Mouse (Mus musculus) hindbrain, embryonic 16.5 days (tissue): ENCODE results near the gene Gchfr. TPM values are rescaled to one million over a fixed set of nuclear protein-coding genes. Genes with fewer than 3 reads are reported as not detected.
A peak's percentile ranks its signal among the peaks of the same experiment; 100 is the strongest.

Source experiments
- ATAC-seq: fragments of 200-750 bp; cut with Nextera tagmentation; 2 replicates; pipeline ENCODE4 v1.8.0; 2017; ENCODE audit warnings: moderate TSS enrichment, moderate library complexity
- H3K27ac ChIP-seq: fragments of 300-500 bp; sonication (generic); 2 replicates; pipeline ENCODE4 v1.5.1; 2014; ENCODE audit warnings: low read depth, mild to moderate bottlenecking, control low read depth, low read length, moderate library complexity
- H3K27me3 ChIP-seq: fragments of 300-500 bp; sonication (generic); replicated peaks from 2 replicates; pipeline ENCODE4 v1.6.1; 2014; ENCODE audit warnings: low read length; ENCODE audit not compliant: control insufficient read depth, insufficient read depth
- H3K36me3 ChIP-seq: fragments of 300-500 bp; sonication (generic); 2 replicates; pipeline ENCODE4 v1.6.1; 2014; ENCODE audit warnings: mild to moderate bottlenecking, low read length, moderate library complexity, mixed read lengths; ENCODE audit not compliant: control insufficient read depth, insufficient read depth
- H3K4me1 ChIP-seq: fragments of 300-500 bp; sonication (generic); 2 replicates; pipeline ENCODE4 v1.6.1; 2014; ENCODE audit warnings: low read depth, low read length; ENCODE audit not compliant: control insufficient read depth, insufficient read depth
- H3K4me2 ChIP-seq: fragments of 300-500 bp; sonication (generic); 2 replicates; pipeline ENCODE4 v1.6.1; 2014; ENCODE audit warnings: mild to moderate bottlenecking, low read length, control low read depth, moderate library complexity
- H3K4me3 ChIP-seq: fragments of 300-500 bp; sonication (generic); 2 replicates; pipeline ENCODE4 v1.5.1; 2014; ENCODE audit warnings: mild to moderate bottlenecking, low read length, control low read depth, moderate library complexity
- H3K9ac ChIP-seq: fragments of 300-500 bp; sonication (generic); 2 replicates; pipeline ENCODE4 v1.6.1; 2014; ENCODE audit warnings: low read depth, mild to moderate bottlenecking, control low read depth, low read length, moderate library complexity
- H3K9me3 ChIP-seq: fragments of 300-500 bp; sonication (generic); 2 replicates; pipeline ENCODE4 v1.6.1; 2014; ENCODE audit warnings: mild to moderate bottlenecking, low read length, moderate library complexity; ENCODE audit not compliant: control insufficient read depth
- WGBS: fragments of 180-500 bp; shearing (Covaris S2); extraction: QIAGEN DNeasy Blood & Tissue Kit; methylation state at CpG from one replicate; pipeline ENCODE4 v1.1.7; 2014; 5-methylcytosine and 5-hydroxymethylcytosine counted together
- polyA plus RNA-seq: library from polyadenylated mRNA; unstranded; fragments of >200 nt; fragmentation: Nextera tagmentation; extraction: Ambion mirVana; gene quantifications from 2 replicates; pipeline ENCODE4 v1.2.1, GENCODE M21; 2015

Gene Gchfr
- 10.9 and 16.2 TPM in 2 replicates for polyA plus RNA-seq

DNA sequence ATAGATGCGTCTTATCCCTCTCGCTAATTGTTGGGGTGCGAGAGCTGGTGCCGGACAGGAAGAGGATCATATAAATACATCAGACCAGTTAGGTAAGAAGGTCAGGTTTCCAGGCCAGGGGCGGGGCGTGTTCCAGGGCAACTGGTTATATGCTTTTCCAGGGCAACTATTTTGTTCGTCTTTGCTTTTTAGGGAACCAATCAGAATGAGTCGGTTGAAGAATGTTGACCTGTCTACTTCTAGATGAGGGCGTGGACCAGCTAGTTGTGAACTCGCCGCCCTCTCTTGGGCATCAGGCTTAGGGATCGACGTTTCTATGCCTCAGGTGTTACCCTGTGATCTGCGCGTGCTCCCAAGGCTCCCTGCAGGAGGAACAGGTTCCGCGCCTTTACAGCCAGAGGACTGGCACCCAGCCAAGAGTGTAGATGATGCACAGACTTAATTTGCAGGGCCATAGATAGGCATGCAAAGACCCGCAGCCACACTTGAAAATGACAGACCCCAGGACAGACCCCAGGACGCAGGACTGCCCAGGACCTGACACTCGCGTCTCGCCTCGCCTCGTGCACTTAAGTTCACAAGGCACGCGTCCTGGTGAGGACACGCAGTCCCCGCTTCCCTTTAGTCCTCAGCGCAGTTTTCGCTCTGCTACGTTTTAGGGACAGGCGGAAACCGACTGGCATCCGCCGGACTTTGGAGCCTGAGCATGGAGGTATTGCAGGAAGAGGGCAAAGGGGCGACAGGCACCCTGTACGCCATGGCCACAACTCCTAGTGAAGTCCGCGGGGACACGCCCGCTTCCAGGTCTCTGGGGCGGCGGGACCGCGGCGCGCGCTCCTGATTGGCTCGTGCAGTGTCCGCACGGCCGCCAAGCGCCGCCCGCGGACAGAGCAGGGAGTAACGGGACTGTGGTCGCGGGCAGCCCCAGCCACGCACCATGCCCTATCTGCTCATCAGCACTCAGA is at the start of gene Gchfr:
Gene Gchfr (plus strand): TSS at position 873 of the 965 bp plus-strand sequence.
- Histone ChIP-seq H3K4me3 (peak within 1 kb of the TSS; percentile 57), H3K9me3 (no peaks in the 10 kb centered on the region), H3K4me1 (peaks cover 8% of the 10 kb centered on the region), H3K36me3 (no peaks in the 10 kb centered on the region), H3K27ac (no peak within 1 kb of the TSS), H3K9ac (peak within 1 kb of the TSS; percentile 39), H3K4me2 (peak within 1 kb of the TSS; percentile 98), H3K27me3 (peaks cover 4% of the 10 kb centered on the region)
- WGBS = under 1% methylated on average over 57 of the region's 60 CpGs
- ATAC-seq = peak; percentile 81

DNA sequence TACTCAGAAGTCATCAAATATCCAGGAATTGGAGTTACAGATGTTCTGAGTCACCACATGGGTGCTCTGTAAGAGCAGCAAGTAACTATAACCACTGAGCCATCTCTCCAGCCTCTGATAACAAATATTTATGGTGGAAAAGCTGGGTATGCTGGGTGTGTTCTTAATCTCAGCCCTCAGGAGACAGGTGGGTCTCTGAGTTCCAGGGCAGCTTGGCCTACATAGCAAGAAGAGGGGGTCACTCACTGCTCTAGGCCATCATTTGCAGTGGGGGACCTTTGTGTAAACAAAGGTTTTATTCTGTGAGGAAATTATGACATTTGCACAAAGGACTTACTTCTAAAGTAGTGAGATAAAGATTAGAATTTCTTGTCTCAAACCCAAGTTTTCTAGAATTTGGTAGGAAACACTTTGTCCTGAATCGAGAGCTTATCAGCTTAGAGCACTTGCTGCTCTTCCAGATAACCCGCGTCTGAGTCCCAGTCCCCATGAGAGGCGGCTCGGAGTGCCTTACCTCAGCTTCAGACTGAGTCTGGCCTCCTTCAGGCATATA is 31.2 kb upstream of the Gchfr start:
- Histone ChIP-seq H3K27ac (no peak overlapping the region), H3K27me3 (no peaks in the 10 kb centered on the region), H3K36me3 (peaks cover 29% of the 10 kb centered on the region), H3K9ac (no peak overlapping the region), H3K4me1 (no peaks in the 10 kb centered on the region), H3K4me3 (no peak overlapping the region), H3K4me2 (no peak overlapping the region), H3K9me3 (no peaks in the 10 kb centered on the region)
- no peak for ATAC-seq
- WGBS = 88% methylated on average over 5 of the region's 5 CpGs

DNA sequence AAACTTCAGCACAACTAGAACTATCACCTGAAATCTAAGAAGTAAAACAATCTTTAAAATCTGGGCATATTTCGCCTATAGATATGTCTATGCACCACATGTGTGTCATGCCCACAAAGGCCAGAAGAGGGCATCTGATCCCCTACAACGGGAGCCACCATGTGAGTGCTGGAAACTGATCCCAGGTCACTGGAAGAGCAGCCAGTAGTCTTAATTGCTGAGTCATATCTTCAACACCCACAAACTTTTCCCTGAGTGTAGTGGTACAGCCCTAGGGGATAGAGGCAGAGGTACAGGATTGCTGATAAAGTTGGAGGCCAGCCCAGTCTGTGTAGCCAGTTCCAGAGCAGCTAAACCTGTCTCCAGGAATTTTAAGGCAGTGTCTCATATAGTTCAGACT is 22.4 kb upstream of the Gchfr start:
- Histone ChIP-seq H3K9ac (no peak overlapping the region), H3K36me3 (peaks cover 47% of the 10 kb centered on the region), H3K4me1 (no peaks in the 10 kb centered on the region), H3K27ac (no peak overlapping the region), H3K27me3 (no peaks in the 10 kb centered on the region), H3K4me3 (no peak overlapping the region), H3K9me3 (no peaks in the 10 kb centered on the region), H3K4me2 (no peak overlapping the region)
- no peak for ATAC-seq
- 86% methylated on average over 2 of the region's 2 CpGs for WGBS

DNA sequence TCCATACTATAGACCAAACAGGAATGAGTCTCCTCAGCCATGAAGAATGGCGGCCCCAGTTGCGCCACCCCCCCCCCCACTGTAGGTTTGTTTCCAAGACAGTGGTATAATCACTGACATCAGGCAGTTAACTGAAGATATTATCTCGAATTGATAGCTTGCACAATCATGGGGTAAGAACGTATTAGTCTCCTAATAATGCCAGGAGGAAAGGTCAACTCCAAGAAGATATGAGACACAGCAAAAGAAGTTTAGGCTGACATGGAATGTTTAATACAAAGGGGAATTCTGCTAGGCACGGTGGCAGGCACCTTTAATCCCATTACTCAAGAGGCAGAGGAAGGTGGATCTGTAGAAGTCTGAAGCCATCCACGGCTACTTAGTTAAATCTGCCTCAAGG is 21.1 kb upstream of the Gchfr start:
- no peaks in the 10 kb centered on the region for H3K27me3 ChIP-seq
- 93% methylated on average over 6 of the region's 6 CpGs for WGBS
- no peak for ATAC-seq
- no peak overlapping the region for H3K27ac ChIP-seq
- H3K9me3 ChIP-seq = no peaks in the 10 kb centered on the region
- H3K9ac ChIP-seq = no peak overlapping the region
- peaks cover 49% of the 10 kb centered on the region for H3K36me3 ChIP-seq
- no peak overlapping the region for H3K4me2 ChIP-seq
- no peak overlapping the region for H3K4me3 ChIP-seq
- no peaks in the 10 kb centered on the region for H3K4me1 ChIP-seq

DNA sequence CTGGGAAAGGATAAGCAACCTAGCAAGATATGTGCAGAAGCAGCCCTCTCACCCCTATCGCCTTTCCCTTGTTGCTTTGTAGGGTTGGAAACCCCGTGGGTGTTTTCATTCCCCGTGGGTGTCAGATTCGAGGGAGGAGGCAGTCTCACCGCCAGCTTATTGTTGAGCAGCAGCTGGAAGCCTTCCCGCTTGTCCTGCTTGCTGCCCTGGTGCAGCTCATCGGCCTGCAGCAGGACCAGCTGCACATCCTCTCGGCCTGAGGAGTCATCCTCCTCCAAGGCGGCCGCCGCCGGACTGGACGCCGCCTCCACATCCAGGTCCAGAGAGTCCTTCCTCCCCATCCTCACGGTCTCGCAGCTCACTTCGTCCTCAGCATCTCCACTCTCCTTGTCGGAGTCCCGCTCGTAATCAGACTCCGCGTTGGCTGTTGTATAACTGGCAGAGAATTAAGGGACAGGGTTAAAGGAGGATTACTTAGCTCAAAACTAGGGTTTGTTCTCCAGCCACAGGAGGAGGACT is 20.4 kb upstream of the Gchfr start:
- H3K4me3 ChIP-seq = no peak overlapping the region
- no peak overlapping the region for H3K27ac ChIP-seq
- H3K27me3 ChIP-seq = no peaks in the 10 kb centered on the region
- no peaks in the 10 kb centered on the region for H3K9me3 ChIP-seq
- H3K4me1 ChIP-seq = no peaks in the 10 kb centered on the region
- no peak overlapping the region for H3K4me2 ChIP-seq
- ATAC-seq = no peak
- WGBS = 84% methylated on average over 22 of the region's 22 CpGs
- H3K36me3 ChIP-seq = peaks cover 49% of the 10 kb centered on the region
- H3K9ac ChIP-seq = no peak overlapping the region

DNA sequence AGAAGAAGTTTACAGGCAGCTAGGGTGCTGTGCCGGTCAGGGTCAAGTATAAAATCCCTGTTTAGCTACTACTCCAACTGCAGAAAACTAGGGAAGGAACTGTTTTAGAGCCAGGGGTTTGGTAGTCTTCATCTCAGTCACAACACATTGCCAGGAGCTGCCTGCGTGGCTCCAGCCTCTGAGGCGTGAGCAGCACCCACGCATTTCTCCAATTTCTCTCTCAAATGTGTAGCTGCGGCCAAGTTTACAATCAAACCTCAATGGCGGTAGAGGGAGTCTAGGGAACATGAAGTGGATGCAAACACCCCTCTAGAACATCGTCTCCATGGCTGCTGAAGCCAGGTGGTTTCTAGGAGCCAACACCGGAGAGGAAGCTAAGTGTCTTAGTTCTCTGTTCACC is 19.8 kb upstream of the Gchfr start:
- H3K27ac ChIP-seq = no peak overlapping the region
- no peak overlapping the region for H3K9ac ChIP-seq
- ATAC-seq = no peak
- H3K4me1 ChIP-seq = no peaks in the 10 kb centered on the region
- no peak overlapping the region for H3K4me2 ChIP-seq
- H3K9me3 ChIP-seq = no peaks in the 10 kb centered on the region
- H3K27me3 ChIP-seq = no peaks in the 10 kb centered on the region
- WGBS = 92% methylated on average over 8 of the region's 8 CpGs
- no peak overlapping the region for H3K4me3 ChIP-seq
- peaks cover 48% of the 10 kb centered on the region for H3K36me3 ChIP-seq

DNA sequence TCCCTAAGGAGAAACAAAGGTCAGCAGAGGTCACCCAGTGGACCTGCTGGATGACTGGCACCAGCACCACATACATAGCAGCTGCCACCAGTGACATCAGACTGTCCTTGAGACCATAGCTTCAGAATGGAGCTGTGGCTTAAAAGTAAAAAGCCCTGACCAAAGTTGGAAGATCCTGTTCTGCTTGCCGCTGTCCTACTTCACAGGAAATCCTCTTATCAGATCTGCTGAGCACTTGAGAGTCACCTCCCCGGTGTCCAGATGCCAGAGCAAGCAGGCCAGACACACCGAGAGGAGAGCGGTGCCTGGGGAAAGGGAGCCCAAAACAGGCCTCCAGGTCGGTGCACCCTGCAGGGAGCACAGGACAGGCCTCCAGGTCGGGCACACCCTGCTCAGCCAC is 15.3 kb upstream of the Gchfr start:
- 95% methylated on average over 6 of the region's 6 CpGs for WGBS
- H3K9me3 ChIP-seq = no peaks in the 10 kb centered on the region
- no peak overlapping the region for H3K4me2 ChIP-seq
- H3K27ac ChIP-seq = no peak overlapping the region
- H3K36me3 ChIP-seq = peaks cover 33% of the 10 kb centered on the region
- H3K27me3 ChIP-seq = no peaks in the 10 kb centered on the region
- no peak overlapping the region for H3K9ac ChIP-seq
- no peak for ATAC-seq
- H3K4me1 ChIP-seq = peaks cover 14% of the 10 kb centered on the region
- no peak overlapping the region for H3K4me3 ChIP-seq

DNA sequence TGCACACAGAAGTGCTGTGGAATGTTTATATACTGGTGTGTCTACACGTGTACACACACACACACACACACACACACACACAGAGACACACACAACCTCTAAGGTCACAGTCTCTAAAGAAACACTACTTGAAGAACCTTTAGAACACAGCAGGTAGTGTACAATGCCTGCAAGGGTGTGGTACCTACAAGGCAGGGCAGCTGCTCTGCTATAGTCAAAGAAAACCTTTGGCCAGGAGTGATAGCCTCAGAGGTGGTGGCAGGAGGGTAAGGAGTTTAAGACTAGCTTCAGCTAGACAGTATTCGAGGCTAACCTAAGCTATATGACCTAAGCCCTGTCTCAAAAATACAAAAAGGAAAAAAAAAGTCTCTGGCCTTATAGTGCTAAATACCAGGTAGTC is 12.9 kb upstream of the Gchfr start:
- peaks cover 18% of the 10 kb centered on the region for H3K4me1 ChIP-seq
- no peak for ATAC-seq
- H3K36me3 ChIP-seq = peaks cover 25% of the 10 kb centered on the region
- no peaks in the 10 kb centered on the region for H3K9me3 ChIP-seq
- no peak overlapping the region for H3K4me2 ChIP-seq
- no peak overlapping the region for H3K9ac ChIP-seq
- WGBS = 86% methylated on average over 2 of the region's 2 CpGs
- no peaks in the 10 kb centered on the region for H3K27me3 ChIP-seq
- H3K4me3 ChIP-seq = no peak overlapping the region
- H3K27ac ChIP-seq = no peak overlapping the region

DNA sequence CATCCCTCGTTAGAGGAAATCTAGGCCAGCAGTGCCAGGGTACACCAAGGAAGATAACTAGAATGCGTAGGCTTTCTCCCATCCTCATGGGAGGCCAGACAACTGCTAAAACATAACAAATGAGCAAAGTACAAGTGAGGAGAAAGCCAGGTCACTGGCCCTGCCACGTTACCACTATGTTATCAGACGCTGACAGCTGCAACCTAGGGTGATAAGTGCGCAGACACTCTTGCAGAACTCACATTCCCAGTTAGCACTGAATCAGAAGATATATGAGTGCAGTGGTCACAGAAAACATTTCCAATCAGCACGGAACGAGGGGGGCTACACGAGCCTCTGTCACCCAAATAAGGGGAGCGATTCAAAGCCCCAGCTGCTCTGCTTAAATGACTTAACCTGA is 12.2 kb upstream of the Gchfr start:
- peak overlapping the region; percentile 96; the same call in 1 of the 2 replicates for H3K4me3 ChIP-seq
- no peaks in the 10 kb centered on the region for H3K9me3 ChIP-seq
- peaks cover 18% of the 10 kb centered on the region for H3K4me1 ChIP-seq
- H3K36me3 ChIP-seq = peaks cover 22% of the 10 kb centered on the region
- H3K27ac ChIP-seq = no peak overlapping the region
- H3K9ac ChIP-seq = no peak overlapping the region
- 88% methylated on average over 9 of the region's 9 CpGs for WGBS
- H3K27me3 ChIP-seq = no peaks in the 10 kb centered on the region
- ATAC-seq = no peak
- peak overlapping the region; percentile 77 for H3K4me2 ChIP-seq
